Mouse (Mus musculus): ENCODE results near the gene 1600002K03Rik. TPM values are rescaled to one million over a fixed set of nuclear protein-coding genes. Genes with fewer than 3 reads are reported as not detected.

Gene 1600002K03Rik
- polyA plus RNA-seq, 1 experiment, result 16.4 TPM

DNA sequence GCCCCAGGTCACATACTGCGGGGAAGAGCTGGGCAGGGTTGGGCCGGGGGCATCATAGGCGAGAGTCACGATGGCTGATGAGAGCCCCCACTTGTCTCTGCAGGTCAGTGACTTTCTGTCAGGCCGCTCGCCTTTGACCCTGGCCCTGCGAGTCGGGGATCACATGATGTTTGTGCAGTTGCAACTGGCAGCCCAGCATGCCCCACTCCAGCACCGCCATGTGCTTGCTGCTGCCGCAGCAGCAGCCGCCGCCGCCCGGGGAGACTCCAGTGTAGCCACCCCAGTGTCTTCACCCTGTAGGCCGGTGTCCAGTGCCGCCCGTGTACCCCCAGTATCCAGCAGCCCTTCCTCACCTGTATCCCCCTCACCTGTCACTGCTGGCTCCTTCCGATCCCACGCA is 19.0 kb upstream of the 1600002K03Rik start:
- H3K4me3 ChIP-seq (replicated peaks; ENCODE audit: insufficient read depth, low read depth, low read length), result no peak overlapping the region
- TF ChIP-seq CTCF (IDR thresholded peaks at IDR 0.05; ENCODE audit: borderline replicate concordance, insufficient read depth, low read depth, low read length) (no peak), POLR2A (IDR thresholded peaks at IDR 0.05; ENCODE audit: borderline replicate concordance, insufficient read depth, low read length) (no peak)

GRCm38 (mm10) chr10:80154384-80154783 is 18.4 kb upstream of the 1600002K03Rik start:
- TF ChIP-seq POLR2A (IDR thresholded peaks at IDR 0.05; ENCODE audit: borderline replicate concordance, insufficient read depth, low read length), result no peak
- no peak for TF ChIP-seq CTCF (IDR thresholded peaks at IDR 0.05; ENCODE audit: borderline replicate concordance, insufficient read depth, low read depth, low read length)
- no peaks in the 10 kb centered on the region for H3K27me3 ChIP-seq (ENCODE audit: control insufficient read depth, insufficient read depth, low read length)
- no peak for DNase-seq
- H3K4me3 ChIP-seq (replicated peaks; ENCODE audit: insufficient read depth, low read depth, low read length), result no peak overlapping the region
- 59% methylated on average over 7 of the region's 7 CpGs for WGBS
- no peak overlapping the region for H3K27ac ChIP-seq (ENCODE audit: insufficient read depth, low read length)
- peaks cover 24% of the 10 kb centered on the region for H3K4me1 ChIP-seq (ENCODE audit: control insufficient read depth, insufficient read depth, low read length)

More for the DNA sequence above, 19.0 kb upstream of the 1600002K03Rik start:
- 73% methylated on average over 19 of the region's 19 CpGs for WGBS
- no peak for DNase-seq
- peaks cover 19% of the 10 kb centered on the region for H3K4me1 ChIP-seq (ENCODE audit: control insufficient read depth, insufficient read depth, low read length)
- H3K27me3 ChIP-seq (ENCODE audit: control insufficient read depth, insufficient read depth, low read length), result no peaks in the 10 kb centered on the region
- no peak overlapping the region for H3K27ac ChIP-seq (ENCODE audit: insufficient read depth, low read length)

- no peak overlapping the region for H3K4me3 ChIP-seq (replicated peaks; ENCODE audit: insufficient read depth, low read depth, low read length)
- peaks cover 26% of the 10 kb centered on the region for H3K4me1 ChIP-seq (ENCODE audit: control insufficient read depth, insufficient read depth, low read length)
- H3K27me3 ChIP-seq (ENCODE audit: control insufficient read depth, insufficient read depth, low read length), result no peaks in the 10 kb centered on the region
- TF ChIP-seq CTCF (IDR thresholded peaks at IDR 0.05; ENCODE audit: borderline replicate concordance, insufficient read depth, low read depth, low read length) (no peak), POLR2A (IDR thresholded peaks at IDR 0.05; ENCODE audit: borderline replicate concordance, insufficient read depth, low read length) (no peak)
- H3K27ac ChIP-seq (ENCODE audit: insufficient read depth, low read length), result no peak overlapping the region
- no peak for DNase-seq
- WGBS, result 9% methylated on average over 1 of the region's 1 CpGs
Observed at GRCm38 (mm10) chr10:80155277-80155676, 17.5 kb upstream of the 1600002K03Rik start.

GRCm38 (mm10) chr10:80156002-80156751 is 16.6 kb upstream of the 1600002K03Rik start:
- DNase-seq, result no peak

GRCm38 (mm10) chr10:80156752-80157053 is 16.0 kb upstream of the 1600002K03Rik start:
- TF ChIP-seq POLR2A (IDR thresholded peaks at IDR 0.05; ENCODE audit: borderline replicate concordance, insufficient read depth, low read length) (no peak), CTCF (IDR thresholded peaks at IDR 0.05; ENCODE audit: borderline replicate concordance, insufficient read depth, low read depth, low read length) (no peak)
- no peak for DNase-seq
- Histone ChIP-seq H3K4me1 (ENCODE audit: control insufficient read depth, insufficient read depth, low read length) (peaks cover 29% of the 10 kb centered on the region), H3K27me3 (ENCODE audit: control insufficient read depth, insufficient read depth, low read length) (no peaks in the 10 kb centered on the region), H3K4me3 (replicated peaks; ENCODE audit: insufficient read depth, low read depth, low read length) (no peak overlapping the region), H3K27ac (ENCODE audit: insufficient read depth, low read length) (no peak overlapping the region)
- 44% methylated on average over 7 of the region's 7 CpGs for WGBS

More at GRCm38 (mm10) chr10:80156002-80156751, 16.6 kb upstream of the 1600002K03Rik start:
- no peaks in the 10 kb centered on the region for H3K27me3 ChIP-seq (ENCODE audit: control insufficient read depth, insufficient read depth, low read length)
- no peak overlapping the region for H3K4me3 ChIP-seq (replicated peaks; ENCODE audit: insufficient read depth, low read depth, low read length)
- TF ChIP-seq CTCF (IDR thresholded peaks at IDR 0.05; ENCODE audit: borderline replicate concordance, insufficient read depth, low read depth, low read length) (no peak), POLR2A (IDR thresholded peaks at IDR 0.05; ENCODE audit: borderline replicate concordance, insufficient read depth, low read length) (no peak)
- 63% methylated on average over 29 of the region's 29 CpGs for WGBS
- peaks cover 33% of the 10 kb centered on the region for H3K4me1 ChIP-seq (ENCODE audit: control insufficient read depth, insufficient read depth, low read length)
- H3K27ac ChIP-seq (ENCODE audit: insufficient read depth, low read length), result no peak overlapping the region

DNA sequence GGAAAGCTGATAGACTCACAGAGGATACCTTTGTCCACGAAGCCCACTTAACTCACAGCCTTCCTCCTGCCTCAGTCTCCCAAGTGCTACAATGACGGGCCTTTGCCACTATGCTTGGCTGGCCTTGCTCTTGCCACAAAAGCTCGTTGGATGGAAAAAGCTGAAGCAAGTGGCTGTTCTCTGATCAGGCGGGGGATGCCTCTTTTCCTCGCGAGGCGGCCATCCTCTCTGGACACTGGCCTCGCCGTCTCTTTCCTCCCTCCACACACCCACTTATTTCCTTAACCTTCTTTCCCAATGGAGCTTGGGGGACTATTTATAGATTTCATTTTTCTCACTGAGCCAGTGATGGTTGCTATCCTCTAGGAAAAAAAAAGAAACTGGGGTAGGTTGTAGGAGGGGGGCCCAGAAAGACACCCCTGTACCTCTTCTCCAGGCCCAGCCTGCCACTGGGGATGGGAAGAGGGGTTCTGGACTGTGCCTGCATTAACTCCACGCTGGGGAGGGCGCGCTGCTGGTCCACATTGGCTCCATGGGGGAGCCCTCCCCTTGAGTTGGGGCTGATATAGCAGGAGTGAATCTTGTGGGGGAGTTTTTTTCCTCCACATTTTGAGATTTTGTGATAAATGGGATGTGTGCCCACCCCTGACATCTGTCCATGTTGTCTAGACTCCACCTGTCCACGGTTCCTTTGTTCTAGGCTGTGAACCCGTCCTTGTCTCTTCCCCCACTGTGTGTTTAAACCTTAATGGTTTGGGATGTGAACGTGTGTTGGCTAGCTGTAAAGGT is 15.4 kb upstream of the 1600002K03Rik start:
- 52% methylated on average over 15 of the region's 15 CpGs for WGBS
- DNase-seq, result no peak
- H3K4me1 ChIP-seq (ENCODE audit: control insufficient read depth, insufficient read depth, low read length), result peaks cover 22% of the 10 kb centered on the region

GRCm38 (mm10) chr10:80158307-80158986 is 14.3 kb upstream of the 1600002K03Rik start:
- 23% methylated on average over 18 of the region's 18 CpGs for WGBS
- H3K27me3 ChIP-seq (ENCODE audit: control insufficient read depth, insufficient read depth, low read length), result no peaks in the 10 kb centered on the region
- TF ChIP-seq CTCF (IDR thresholded peaks at IDR 0.05; ENCODE audit: borderline replicate concordance, insufficient read depth, low read depth, low read length), result no peak
- TF ChIP-seq POLR2A (IDR thresholded peaks at IDR 0.05; ENCODE audit: borderline replicate concordance, insufficient read depth, low read length), result no peak
- H3K4me1 ChIP-seq (ENCODE audit: control insufficient read depth, insufficient read depth, low read length), result peaks cover 16% of the 10 kb centered on the region
- H3K27ac ChIP-seq (ENCODE audit: insufficient read depth, low read length), result peak overlapping the region; percentile 60
- no peak overlapping the region for H3K4me3 ChIP-seq (replicated peaks; ENCODE audit: insufficient read depth, low read depth, low read length)
- peak in 1 of 2 experiments; percentile 43 for DNase-seq

More for the DNA sequence above, 15.4 kb upstream of the 1600002K03Rik start:
- TF ChIP-seq CTCF (IDR thresholded peaks at IDR 0.05; ENCODE audit: borderline replicate concordance, insufficient read depth, low read depth, low read length) (no peak), POLR2A (IDR thresholded peaks at IDR 0.05; ENCODE audit: borderline replicate concordance, insufficient read depth, low read length) (no peak)
- 0 out of 2 replicates have a peak overlapping the region, but pooled peaks have one; percentile 15 for H3K27ac ChIP-seq (ENCODE audit: insufficient read depth, low read length)
- H3K4me3 ChIP-seq (replicated peaks; ENCODE audit: insufficient read depth, low read depth, low read length), result no peak overlapping the region
- no peaks in the 10 kb centered on the region for H3K27me3 ChIP-seq (ENCODE audit: control insufficient read depth, insufficient read depth, low read length)

Data from cerebellum, adult 2 months (tissue).